Mouse (Mus musculus): ENCODE measurements around the gene Stag2. TPM values are rescaled to one million over a fixed set of nuclear protein-coding genes. Genes with fewer than 3 reads are reported as not detected.

Stag2 gene
- polyA plus RNA-seq, 1 experiment = 28.9 TPM

- no peak for DNase-seq (ENCODE audit: low spot score)
Measured at GRCm38 (mm10) chrX:42215742-42216141, 66.6 kb downstream of the Stag2 start.

- no peak for DNase-seq (ENCODE audit: low spot score)
Measured at GRCm38 (mm10) chrX:42250342-42250741, 101.2 kb downstream of the Stag2 start.

GRCm38 (mm10) chrX:42272713-42273112 lies 123.6 kb downstream of the Stag2 start:
- no peak for DNase-seq (ENCODE audit: low spot score)

GRCm38 (mm10) chrX:42290215-42290614 lies 141.1 kb downstream of the Stag2 start:
- no peak for DNase-seq (ENCODE audit: low spot score)

GRCm38 (mm10) chrX:42315231-42315630 lies 166.1 kb downstream of the Stag2 start:
- DNase-seq (ENCODE audit: low spot score) = no peak

- DNase-seq (ENCODE audit: low spot score) = no peak
Measured at GRCm38 (mm10) chrX:42320424-42320823, 171.3 kb downstream of the Stag2 start.

- no peak for DNase-seq (ENCODE audit: low spot score)
Measured at GRCm38 (mm10) chrX:42321200-42321773, 172.2 kb downstream of the Stag2 start.

GRCm38 (mm10) chrX:42324848-42325247 lies 175.7 kb downstream of the Stag2 start:
- DNase-seq (ENCODE audit: low spot score) = no peak

Other genes starting within 250 kb of the Stag2 start
- gene Thoc2, start 228.6 kb upstream of the Stag2 start, polyA plus RNA-seq (2012; rRNA removed) = 40.6 and 46.4 TPM in 2 replicates
- 32.2 and 32.3 TPM in 2 replicates for gene Xiap, start 89.6 kb upstream of the Stag2 start, polyA plus RNA-seq (2012; rRNA removed)

Measured in urinary bladder, adult 2 months (tissue).